Mouse (Mus musculus) CH12.LX (cell line): Measurements from ENCODE around the gene Dusp14.

ENCODE experiments used
- CTCF ChIP-seq, 2 experiments: IDR thresholded peaks in 1 of 2; conservative IDR thresholded peaks in 1 of 2; 2 replicates each; pipeline ENCODE4 v1.5.1; 2011 to 2012; ENCODE audit warnings: low read depth in 2 of 2, low read length in 2 of 2, improper control_type of control experiment in 1 of 2, inconsistent platforms in 1 of 2, mild to moderate bottlenecking in 1 of 2, moderate library complexity in 1 of 2
- E2F4 ChIP-seq: IDR thresholded peaks from 2 replicates; pipeline ENCODE4 v1.6.1; 2011; ENCODE audit warnings: low read depth, low read length, improper control_type of control experiment; ENCODE audit not compliant: insufficient replicate concordance
- GABPA ChIP-seq: IDR thresholded peaks from 2 replicates; pipeline ENCODE4 v1.6.1; 2012; ENCODE audit warnings: low read depth, low read length, improper control_type of control experiment, inconsistent platforms; ENCODE audit not compliant: insufficient replicate concordance
- HCFC1 ChIP-seq: IDR thresholded peaks from 2 replicates; pipeline ENCODE4 v1.6.1; 2012; ENCODE audit warnings: low read depth, mild to moderate bottlenecking, inconsistent platforms, low read length, improper control_type of control experiment
- POLR2A ChIP-seq: IDR thresholded peaks from 2 replicates; pipeline ENCODE4 v1.6.1; 2011; ENCODE audit warnings: low read depth, mild to moderate bottlenecking, improper control_type of control experiment, low read length
- SIN3A ChIP-seq: IDR thresholded peaks from 2 replicates; pipeline ENCODE4 v1.6.1; 2012; ENCODE audit warnings: low read length, improper control_type of control experiment, inconsistent platforms
- SMC3 ChIP-seq: IDR thresholded peaks from 2 replicates; pipeline ENCODE4 v1.6.1; 2011; ENCODE audit warnings: low read depth, low read length, improper control_type of control experiment

DNA sequence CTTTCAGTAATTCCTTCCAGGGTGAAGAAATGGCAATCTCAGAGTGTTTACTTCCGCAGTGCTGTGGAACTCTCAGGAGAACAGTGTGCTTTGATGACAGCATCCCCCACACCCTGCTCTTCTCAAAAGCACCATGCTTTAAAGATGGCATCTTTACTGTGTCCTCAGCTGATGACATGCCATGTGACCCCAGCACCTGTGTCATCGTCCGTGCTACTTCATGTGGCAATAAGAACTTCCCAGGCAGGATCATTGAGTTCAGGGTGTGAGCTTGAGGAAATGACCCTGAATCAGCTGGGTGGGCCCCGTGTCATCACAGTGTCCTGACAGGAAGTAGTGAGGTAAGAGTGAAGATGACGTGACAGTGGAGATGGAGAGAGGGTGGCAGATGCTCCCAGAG lies 36.5 kb downstream of the Dusp14 start:
- no peak for TF ChIP-seq POLR2A
- TF ChIP-seq CTCF (conservative IDR thresholded peaks at IDR 0.05 in 1 of 2, IDR thresholded peaks at IDR 0.05 in 1 of 2; ENCODE audit: low read depth in 2 of 2, low read length in 2 of 2), result no peak
- no peak for TF ChIP-seq SIN3A
- no peak for TF ChIP-seq GABPA
- TF ChIP-seq HCFC1, result no peak
- TF ChIP-seq E2F4, result no peak
- no peak for TF ChIP-seq SMC3
